Mouse (Mus musculus) thymus, adult 2 months (tissue): ENCODE measurements around the gene Spp2. TPM values are rescaled to one million over a fixed set of nuclear protein-coding genes. Genes with fewer than 3 reads are reported as not detected.
A peak's percentile ranks its signal among the peaks of the same experiment; 100 is the strongest.

Experiments used
- DNase-seq: peaks from one replicate; pipeline ENCODE4 v3.0.0; 2021
- H3K27ac ChIP-seq: fragments of 200-500 bp; 2 replicates; pipeline ENCODE4 v1.5.1; 2012; ENCODE audit warnings: low read length, control low read depth; ENCODE audit not compliant: control insufficient read depth, insufficient read depth
- H3K27me3 ChIP-seq: fragments of 200-500 bp; 2 replicates; pipeline ENCODE4 v1.6.1; 2012; ENCODE audit warnings: mild to moderate bottlenecking, low read length, moderate library complexity, mixed read lengths; ENCODE audit not compliant: control insufficient read depth, insufficient read depth
- H3K36me3 ChIP-seq: fragments of 200-500 bp; 2 replicates; pipeline ENCODE4 v1.6.1; 2012; ENCODE audit warnings: mild to moderate bottlenecking, low read length, moderate library complexity; ENCODE audit not compliant: control insufficient read depth, insufficient read depth
- H3K4me1 ChIP-seq: fragments of 200-500 bp; replicated peaks from 2 replicates; pipeline ENCODE4 v1.6.1; 2012; ENCODE audit warnings: low read length; ENCODE audit not compliant: control insufficient read depth, insufficient read depth
- H3K4me3 ChIP-seq: fragments of 200-500 bp; 2 replicates; pipeline ENCODE4 v1.5.1; 2012; ENCODE audit warnings: mild to moderate bottlenecking, low read length, control low read depth, moderate library complexity; ENCODE audit not compliant: control insufficient read depth, insufficient read depth
- CTCF ChIP-seq: fragments of 200-500 bp; IDR thresholded peaks from 2 replicates; pipeline ENCODE4 v1.5.1; 2012; ENCODE audit warnings: mild to moderate bottlenecking, control low read depth, low read length, moderate library complexity, borderline replicate concordance; ENCODE audit not compliant: control insufficient read depth, poor library complexity, insufficient read depth; ENCODE audit errors: extremely low read depth
- POLR2A ChIP-seq: fragments of 200-500 bp; IDR thresholded peaks from 2 replicates; pipeline ENCODE4 v1.6.1; 2012; ENCODE audit warnings: mild to moderate bottlenecking, low read length, control low read depth, moderate library complexity; ENCODE audit not compliant: control insufficient read depth, poor library complexity, insufficient read depth; ENCODE audit errors: extremely low read depth
- WGBS: fragments of 180-500 bp; shearing (Covaris S2); methylation state at CpG from one replicate; pipeline ENCODE4 v1.1.7; 2018; 5-methylcytosine and 5-hydroxymethylcytosine counted together
- polyA plus RNA-seq: library from polyadenylated mRNA; depleted of rRNA; stranded (reverse); fragments of >200 nt; gene quantifications from 2 replicates; pipeline ENCODE4 v1.2.3, GENCODE M21; 2012

The Spp2 gene
- polyA plus RNA-seq, 1 experiment: 0.44 TPM

GRCm38 (mm10) chr1:88422846-88423395, 16.2 kb downstream of the Spp2 start:
- no peak for DNase-seq
- no peak overlapping the region for H3K27ac ChIP-seq
- no peaks in the 10 kb centered on the region for H3K36me3 ChIP-seq
- 74% methylated on average over 7 of the region's 7 CpGs for WGBS
- H3K27me3 ChIP-seq: no peaks in the 10 kb centered on the region
- H3K4me1 ChIP-seq: no peaks in the 10 kb centered on the region
- no peak for TF ChIP-seq CTCF
- TF ChIP-seq POLR2A: no peak
- no peak overlapping the region for H3K4me3 ChIP-seq

GRCm38 (mm10) chr1:88424602-88425252, 18.0 kb downstream of the Spp2 start:
- 28% methylated on average over 8 of the region's 8 CpGs for WGBS
- Histone ChIP-seq H3K27ac (no peak overlapping the region), H3K36me3 (no peaks in the 10 kb centered on the region), H3K4me1 (no peaks in the 10 kb centered on the region), H3K4me3 (no peak overlapping the region), H3K27me3 (no peaks in the 10 kb centered on the region)
- TF ChIP-seq CTCF: peak; percentile 53; the same call in 1 of the 2 replicates
- no peak for TF ChIP-seq POLR2A
- peak; percentile 81 for DNase-seq

GRCm38 (mm10) chr1:88427987-88428741, 21.4 kb downstream of the Spp2 start:
- H3K27me3 ChIP-seq: no peaks in the 10 kb centered on the region
- H3K27ac ChIP-seq: no peak overlapping the region
- TF ChIP-seq CTCF: no peak
- TF ChIP-seq POLR2A: no peak
- WGBS: 79% methylated on average over 11 of the region's 11 CpGs
- H3K4me1 ChIP-seq: no peaks in the 10 kb centered on the region
- DNase-seq: no peak
- H3K36me3 ChIP-seq: no peaks in the 10 kb centered on the region
- no peak overlapping the region for H3K4me3 ChIP-seq

- no peak overlapping the region for H3K4me3 ChIP-seq
- H3K36me3 ChIP-seq: no peaks in the 10 kb centered on the region
- 71% methylated on average over 1 of the region's 1 CpGs for WGBS
- no peaks in the 10 kb centered on the region for H3K27me3 ChIP-seq
- no peak for TF ChIP-seq POLR2A
- no peak for TF ChIP-seq CTCF
- H3K4me1 ChIP-seq: peaks cover 4% of the 10 kb centered on the region; the same call in 1 of the 2 replicates
- H3K27ac ChIP-seq: no peak overlapping the region
- DNase-seq: no peak
Observed at GRCm38 (mm10) chr1:88429413-88429812, 22.7 kb downstream of the Spp2 start.

- no peaks in the 10 kb centered on the region for H3K36me3 ChIP-seq
- no peak for DNase-seq
- WGBS: 96% methylated on average over 4 of the region's 4 CpGs
- H3K4me1 ChIP-seq: peaks cover 4% of the 10 kb centered on the region; the same call in 1 of the 2 replicates
- no peak overlapping the region for H3K27ac ChIP-seq
- TF ChIP-seq CTCF (no peak), POLR2A (no peak)
- H3K27me3 ChIP-seq: no peaks in the 10 kb centered on the region
- no peak overlapping the region for H3K4me3 ChIP-seq
Observed at GRCm38 (mm10) chr1:88431262-88431661, 24.5 kb downstream of the Spp2 start.

- 79% methylated on average over 3 of the region's 3 CpGs for WGBS
- no peak overlapping the region for H3K27ac ChIP-seq
- DNase-seq: no peak
- peaks cover 4% of the 10 kb centered on the region; the same call in 1 of the 2 replicates for H3K4me1 ChIP-seq
- no peaks in the 10 kb centered on the region for H3K36me3 ChIP-seq
- H3K4me3 ChIP-seq: no peak overlapping the region
- no peaks in the 10 kb centered on the region for H3K27me3 ChIP-seq
- TF ChIP-seq POLR2A (no peak), CTCF (no peak)
Observed at GRCm38 (mm10) chr1:88432601-88433000, 25.8 kb downstream of the Spp2 start.
